Mouse (Mus musculus): Measurements from ENCODE around the gene Gse1.
A peak's percentile ranks its signal among the peaks of the same experiment; 100 is the strongest.

DNA sequence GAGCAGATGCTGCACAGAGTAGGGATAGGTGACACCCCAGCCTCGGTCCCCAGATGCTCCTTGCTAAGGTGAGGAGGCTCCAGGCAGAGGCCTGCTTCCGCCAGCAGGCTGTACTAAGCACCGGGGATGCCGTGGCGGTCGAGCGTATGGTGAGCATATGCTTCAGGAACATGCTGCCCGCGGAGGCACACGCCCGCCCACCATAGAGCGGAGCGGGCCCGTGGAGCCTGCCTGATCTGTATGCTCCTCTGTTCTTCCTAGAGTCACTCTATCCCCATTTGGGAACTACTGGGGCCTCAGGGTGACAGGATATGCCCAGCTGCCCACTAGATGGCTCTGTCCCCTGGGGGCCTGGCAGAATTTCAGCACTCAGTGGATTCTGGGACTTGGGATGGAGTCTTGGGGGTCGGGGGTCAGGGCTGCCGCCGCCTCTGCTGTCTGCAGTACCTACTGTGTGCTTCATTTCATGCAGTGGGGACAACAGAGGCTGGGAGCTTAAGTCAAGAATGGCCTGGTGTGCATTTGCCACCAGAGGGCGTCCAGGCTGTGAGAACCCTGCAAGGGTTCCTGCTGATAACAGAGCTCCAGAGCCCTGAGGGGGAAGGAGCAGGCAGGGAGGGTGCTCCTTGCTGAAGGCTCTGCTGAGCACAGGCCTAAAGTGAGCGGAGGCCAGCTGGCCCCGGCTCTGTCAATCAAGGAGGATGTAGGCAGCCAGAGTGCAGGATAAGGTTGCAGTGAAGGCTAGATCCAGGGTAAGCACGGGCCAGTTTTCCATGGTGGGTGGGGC lies 60.1 kb downstream of the Gse1 start:
- no peak for TF ChIP-seq POLR2A (IDR thresholded peaks at IDR 0.05; ENCODE audit: insufficient read depth, low read depth, low read length)
- TF ChIP-seq CTCF (IDR thresholded peaks at IDR 0.05) = peak; percentile 85
- no peak for TF ChIP-seq EP300 (IDR thresholded peaks at IDR 0.05; ENCODE audit: insufficient read depth, low read depth, low read length)

Measured in heart, adult 2 months (tissue).